Mouse (Mus musculus) liver, embryonic 14.5 days (tissue): ENCODE measurements at regions not wholly inside any gene's neighbourhood (a gene's known extent, or its start where the extent isn't known, plus 50 kb on each side); places are given as distances from the start of the nearest gene placed in this dataset.

Source experiments
- CTCF ChIP-seq: IDR thresholded peaks from 2 replicates; pipeline ENCODE4 v1.5.1; 2016; ENCODE audit warnings: antibody characterized with exemption, low read depth, control low read depth
- EP300 ChIP-seq: IDR thresholded peaks from 2 replicates; pipeline ENCODE4 v1.6.1; 2016; ENCODE audit warnings: antibody characterized with exemption, low read depth

- TF ChIP-seq CTCF (no peak), EP300 (0 out of 2 replicates have a peak, but pooled peaks have one; percentile 34)
These were observed 169.6 kb upstream of the Egfl6 start for GRCm38 (mm10) chrX:166754967-166755654.
